Mouse (Mus musculus) gastrocnemius, adult 18-20 months (tissue): ENCODE measurements around the gene Rab38. TPM values are rescaled to one million over a fixed set of nuclear protein-coding genes. Genes with fewer than 3 reads are reported as not detected.

Experiments
- DNase-seq: peaks from one replicate; pipeline ENCODE4 v3.0.0; 2021; ENCODE audit warnings: low spot score
- total RNA-seq, 2 experiments: library from RNA; stranded (reverse); gene quantifications; 2 replicates each; pipeline ENCODE4 v1.2.3; 2021

Rab38 gene
- total RNA-seq, 2 experiments from 2014 or later: not detected

DNA sequence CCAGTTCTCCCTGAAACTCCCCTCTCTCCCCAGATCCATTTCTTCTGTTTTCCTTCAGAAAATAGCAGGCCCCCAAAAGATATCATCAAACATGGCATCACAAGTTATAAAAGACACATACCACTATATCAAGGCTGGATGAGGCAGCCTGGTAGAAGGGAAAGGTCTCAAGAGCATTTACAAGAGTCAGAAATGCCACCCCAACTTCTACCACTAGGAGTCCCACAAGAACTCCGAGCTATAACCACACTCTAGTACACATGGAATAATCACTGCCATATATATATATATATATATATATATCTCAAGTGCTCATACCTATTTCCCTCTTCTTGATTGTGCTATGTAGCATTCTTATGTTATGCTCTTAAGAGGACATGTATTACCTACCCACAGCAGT lies 92.4 kb downstream of the Rab38 start:
- no peak for DNase-seq

GRCm38 (mm10) chr7:88527100-88527671 lies 97.1 kb downstream of the Rab38 start:
- no peak for DNase-seq

- DNase-seq: no peak
Measured at GRCm38 (mm10) chr7:88536127-88536531, 106.1 kb downstream of the Rab38 start.

DNA sequence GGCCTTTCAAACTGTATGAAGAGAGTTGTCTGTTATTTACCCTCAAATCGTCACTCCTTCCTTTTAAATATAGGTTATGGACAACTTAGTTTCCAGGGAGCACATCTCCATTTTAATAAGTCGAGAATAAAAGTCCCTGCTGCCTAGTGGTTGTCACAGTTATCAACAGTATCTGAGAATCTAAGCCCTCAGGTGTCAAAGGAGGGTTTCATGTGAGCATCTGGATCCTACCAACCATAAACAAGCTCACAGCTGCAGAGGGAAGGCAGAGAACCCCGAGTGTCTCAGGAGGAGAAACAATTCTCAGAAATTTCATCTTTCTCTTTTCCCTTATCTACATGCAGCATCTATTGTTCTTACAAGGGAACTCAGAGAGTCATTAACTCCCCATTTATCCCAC lies 106.7 kb downstream of the Rab38 start:
- no peak for DNase-seq

Other genes with a start within 250 kb of the Rab38 start
- 10 to 100 TPM; 36.9 to 38.2 TPM for gene Ctsc, start 152.2 kb upstream of the Rab38 start, total RNA-seq